Mouse (Mus musculus) embryonic fibroblast, embryonic 13.5 days (primary cell): ENCODE results near the gene Ddias.
"Not testable (repeated sequence)": the region's sequence is repeated elsewhere in the genome, so short reads cannot be mapped to it uniquely, and the experiment has no call there.

ENCODE experiments used
- CTCF ChIP-seq: IDR thresholded peaks from 2 replicates; pipeline ENCODE4 v1.5.1; 2011; ENCODE audit warnings: mild to moderate bottlenecking, control low read depth, low read length, moderate library complexity, borderline replicate concordance; ENCODE audit not compliant: insufficient read depth
- POLR2A ChIP-seq: IDR thresholded peaks from 2 replicates; pipeline ENCODE4 v1.6.1; 2011; ENCODE audit warnings: low read depth, mild to moderate bottlenecking, control low read depth, low read length, moderate library complexity

- TF ChIP-seq CTCF, POLR2A: not testable (repeated sequence)
Measured at GRCm38 (mm10) chr7:92904285-92904684, 30.2 kb upstream of the Ddias start.
